Mouse (Mus musculus) cerebellum, adult 2 months (tissue): ENCODE measurements at regions not wholly inside any gene's neighbourhood (a gene's known extent, or its start where the extent isn't known, plus 50 kb on each side); places are given as distances from the start of the nearest gene placed in this dataset.

Experiments
- DNase-seq, 2 experiments: peaks; one replicate each; pipeline ENCODE4 v3.0.0; 2021
- H3K27ac ChIP-seq: fragments of 200-500 bp; 2 replicates; pipeline ENCODE4 v1.5.1; 2012; ENCODE audit warnings: low read length, control low read depth, inconsistent platforms; ENCODE audit not compliant: insufficient read depth
- H3K27me3 ChIP-seq: fragments of 200-500 bp; 2 replicates; pipeline ENCODE4 v1.6.1; 2012; ENCODE audit warnings: inconsistent platforms, mild to moderate bottlenecking, low read length, moderate library complexity; ENCODE audit not compliant: control insufficient read depth, insufficient read depth
- H3K4me1 ChIP-seq: fragments of 200-500 bp; 2 replicates; pipeline ENCODE4 v1.6.1; 2011; ENCODE audit warnings: low read length; ENCODE audit not compliant: control insufficient read depth, insufficient read depth
- H3K4me3 ChIP-seq: fragments of 200-500 bp; replicated peaks from 2 replicates; pipeline ENCODE3; 2011; ENCODE audit warnings: mild to moderate bottlenecking, low read depth, low read length, control low read depth; ENCODE audit not compliant: insufficient read depth
- CTCF ChIP-seq: fragments of 200-500 bp; IDR thresholded peaks from 2 replicates; pipeline ENCODE4 v1.5.1; 2011; ENCODE audit warnings: low read depth, mild to moderate bottlenecking, control low read depth, low read length, moderate library complexity, borderline replicate concordance; ENCODE audit not compliant: insufficient read depth
- POLR2A ChIP-seq: fragments of 200-500 bp; IDR thresholded peaks from 2 replicates; pipeline ENCODE4 v1.6.1; 2011; ENCODE audit warnings: low read length, control low read depth, borderline replicate concordance; ENCODE audit not compliant: insufficient read depth
- WGBS: fragments of 180-500 bp; shearing (Covaris S2); methylation state at CpG from one replicate; pipeline ENCODE4 v1.1.7; 2018; 5-methylcytosine and 5-hydroxymethylcytosine counted together

DNA sequence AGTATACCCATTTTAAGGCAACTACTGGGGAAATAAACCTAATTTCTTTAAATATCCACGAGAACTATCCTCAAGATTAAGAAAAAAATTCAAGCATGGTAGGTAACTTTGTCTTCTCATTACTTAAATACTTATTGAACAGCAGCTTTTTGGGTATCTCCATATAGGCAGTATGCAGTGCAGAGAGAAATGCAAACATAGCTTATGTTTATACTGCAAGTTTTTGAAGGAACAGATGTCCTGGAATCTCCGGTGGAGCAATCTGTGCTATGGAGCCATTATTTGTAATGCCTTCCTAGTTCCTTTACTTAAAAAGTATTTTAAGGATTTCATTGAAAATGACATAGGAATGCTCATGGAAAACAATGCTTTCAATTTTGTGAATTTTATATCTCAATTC, 91.7 kb upstream of the Adgrb3 start:
- WGBS, result 71% methylated on average over 2 of the region's 2 CpGs
- Histone ChIP-seq H3K4me3 (no peak overlapping the region), H3K27ac (no peak overlapping the region), H3K27me3 (no peaks in the 10 kb centered on the region), H3K4me1 (no peaks in the 10 kb centered on the region)
- no peak for DNase-seq
- TF ChIP-seq POLR2A (no peak), CTCF (no peak)

DNA sequence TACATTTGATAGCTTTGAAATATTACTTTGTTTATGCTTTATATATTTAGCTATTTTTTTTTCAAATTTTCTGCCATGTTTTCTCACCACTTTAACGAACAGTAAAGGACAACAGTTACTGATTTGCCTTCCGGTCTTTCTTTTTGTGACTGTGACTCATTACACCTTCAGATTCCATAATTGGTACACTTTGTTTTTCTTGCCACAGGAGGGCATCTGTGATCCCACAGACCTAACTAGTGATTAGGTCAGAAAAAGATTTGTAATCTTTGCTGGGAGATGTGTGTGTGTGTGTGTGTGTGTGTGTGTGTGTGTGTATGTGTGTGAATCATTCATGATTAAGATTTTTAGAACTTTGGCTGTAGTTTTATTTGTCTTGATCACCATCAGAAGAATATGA, 64.7 kb upstream of the Adgrb3 start:
- no peak for DNase-seq
- 90% methylated on average over 2 of the region's 2 CpGs for WGBS
- H3K27me3 ChIP-seq, result no peaks in the 10 kb centered on the region
- TF ChIP-seq CTCF, result no peak
- TF ChIP-seq POLR2A, result no peak
- H3K4me1 ChIP-seq, result no peaks in the 10 kb centered on the region
- no peak overlapping the region for H3K27ac ChIP-seq
- H3K4me3 ChIP-seq, result no peak overlapping the region

GRCm38 (mm10) chr1:25892970-25893369, 63.5 kb upstream of the Adgrb3 start:
- no peak for TF ChIP-seq CTCF
- TF ChIP-seq POLR2A, result no peak
- WGBS, result 26% methylated on average over 4 of the region's 4 CpGs
- H3K4me1 ChIP-seq, result no peaks in the 10 kb centered on the region
- H3K4me3 ChIP-seq, result no peak overlapping the region
- no peaks in the 10 kb centered on the region for H3K27me3 ChIP-seq
- DNase-seq, result no peak
- no peak overlapping the region for H3K27ac ChIP-seq

- Histone ChIP-seq H3K4me1 (no peaks in the 10 kb centered on the region), H3K4me3 (no peak overlapping the region), H3K27me3 (no peaks in the 10 kb centered on the region), H3K27ac (no peak overlapping the region)
- DNase-seq, result peak in 1 of 2 experiments; percentile 21
- WGBS, result 31% methylated on average over 5 of the region's 5 CpGs
- TF ChIP-seq CTCF (no peak), POLR2A (no peak)
These were observed 62.7 kb upstream of the Adgrb3 start for GRCm38 (mm10) chr1:25892026-25892739.

- Histone ChIP-seq H3K27me3 (no peaks in the 10 kb centered on the region), H3K4me3 (no peak overlapping the region), H3K4me1 (no peaks in the 10 kb centered on the region), H3K27ac (no peak overlapping the region)
- no peak for DNase-seq
- TF ChIP-seq CTCF, result no peak
- no peak for TF ChIP-seq POLR2A
- 91% methylated on average over 1 of the region's 1 CpGs for WGBS
These were observed 58.5 kb upstream of the Adgrb3 start for GRCm38 (mm10) chr1:25888004-25888403.

GRCm38 (mm10) chr1:25885049-25885448, 55.5 kb upstream of the Adgrb3 start:
- no peaks in the 10 kb centered on the region for H3K27me3 ChIP-seq
- no peak overlapping the region for H3K4me3 ChIP-seq
- 79% methylated on average over 4 of the region's 4 CpGs for WGBS
- TF ChIP-seq POLR2A, result no peak
- TF ChIP-seq CTCF, result no peak
- no peak for DNase-seq
- no peak overlapping the region for H3K27ac ChIP-seq
- H3K4me1 ChIP-seq, result no peaks in the 10 kb centered on the region
